Mouse (Mus musculus): ENCODE measurements at regions not wholly inside any gene's neighbourhood (a gene's known extent, or its start where the extent isn't known, plus 50 kb on each side); places are given as distances from the start of the nearest gene placed in this dataset.

GRCm38 (mm10) chr9:91587861-91588260 lies 222.3 kb upstream of the Zic1 start:
- TF ChIP-seq CTCF (IDR thresholded peaks at IDR 0.05; ENCODE audit: borderline replicate concordance, insufficient read depth, low read length) (no peak), POLR2A (IDR thresholded peaks at IDR 0.05; ENCODE audit: low read depth, low read length) (no peak)
- no peak overlapping the region for H3K27ac ChIP-seq (ENCODE audit: insufficient read depth, low read length)
- no peak overlapping the region for H3K4me3 ChIP-seq (ENCODE audit: insufficient read depth, low read length)
- H3K4me1 ChIP-seq (ENCODE audit: control insufficient read depth, insufficient read depth, low read length): no peaks in the 10 kb centered on the region

GRCm38 (mm10) chr9:91587271-91587670 lies 221.7 kb upstream of the Zic1 start:
- Histone ChIP-seq H3K4me1 (ENCODE audit: control insufficient read depth, insufficient read depth, low read length) (no peaks in the 10 kb centered on the region), H3K4me3 (ENCODE audit: insufficient read depth, low read length) (no peak overlapping the region), H3K27ac (ENCODE audit: insufficient read depth, low read length) (no peak overlapping the region)
- TF ChIP-seq CTCF (IDR thresholded peaks at IDR 0.05; ENCODE audit: borderline replicate concordance, insufficient read depth, low read length) (no peak), POLR2A (IDR thresholded peaks at IDR 0.05; ENCODE audit: low read depth, low read length) (no peak)

- TF ChIP-seq POLR2A (IDR thresholded peaks at IDR 0.05; ENCODE audit: low read depth, low read length): no peak
- TF ChIP-seq CTCF (IDR thresholded peaks at IDR 0.05; ENCODE audit: borderline replicate concordance, insufficient read depth, low read length): no peak
- no peak overlapping the region for H3K4me3 ChIP-seq (ENCODE audit: insufficient read depth, low read length)
- H3K4me1 ChIP-seq (ENCODE audit: control insufficient read depth, insufficient read depth, low read length): no peaks in the 10 kb centered on the region
- no peak overlapping the region for H3K27ac ChIP-seq (ENCODE audit: insufficient read depth, low read length)
Observed at GRCm38 (mm10) chr9:91586635-91587034, 221.0 kb upstream of the Zic1 start.

GRCm38 (mm10) chr9:91574156-91574555 lies 208.5 kb upstream of the Zic1 start:
- Histone ChIP-seq H3K4me1 (ENCODE audit: control insufficient read depth, insufficient read depth, low read length) (no peaks in the 10 kb centered on the region), H3K27ac (ENCODE audit: insufficient read depth, low read length) (no peak overlapping the region), H3K4me3 (ENCODE audit: insufficient read depth, low read length) (no peak overlapping the region)
- TF ChIP-seq CTCF (IDR thresholded peaks at IDR 0.05; ENCODE audit: borderline replicate concordance, insufficient read depth, low read length): no peak
- TF ChIP-seq POLR2A (IDR thresholded peaks at IDR 0.05; ENCODE audit: low read depth, low read length): no peak

GRCm38 (mm10) chr9:91566006-91566641 lies 200.5 kb upstream of the Zic1 start:
- TF ChIP-seq CTCF (IDR thresholded peaks at IDR 0.05; ENCODE audit: borderline replicate concordance, insufficient read depth, low read length): no peak
- TF ChIP-seq POLR2A (IDR thresholded peaks at IDR 0.05; ENCODE audit: low read depth, low read length): no peak
- Histone ChIP-seq H3K27ac (ENCODE audit: insufficient read depth, low read length) (no peak overlapping the region), H3K4me1 (ENCODE audit: control insufficient read depth, insufficient read depth, low read length) (no peaks in the 10 kb centered on the region), H3K4me3 (ENCODE audit: insufficient read depth, low read length) (no peak overlapping the region)

GRCm38 (mm10) chr9:91561331-91561730 lies 195.7 kb upstream of the Zic1 start:
- H3K4me3 ChIP-seq (ENCODE audit: insufficient read depth, low read length): no peak overlapping the region
- TF ChIP-seq POLR2A (IDR thresholded peaks at IDR 0.05; ENCODE audit: low read depth, low read length): no peak
- no peak for TF ChIP-seq CTCF (IDR thresholded peaks at IDR 0.05; ENCODE audit: borderline replicate concordance, insufficient read depth, low read length)
- no peaks in the 10 kb centered on the region for H3K4me1 ChIP-seq (ENCODE audit: control insufficient read depth, insufficient read depth, low read length)
- H3K27ac ChIP-seq (ENCODE audit: insufficient read depth, low read length): no peak overlapping the region

GRCm38 (mm10) chr9:91559794-91560193 lies 194.2 kb upstream of the Zic1 start:
- Histone ChIP-seq H3K4me3 (ENCODE audit: insufficient read depth, low read length) (no peak overlapping the region), H3K4me1 (ENCODE audit: control insufficient read depth, insufficient read depth, low read length) (no peaks in the 10 kb centered on the region), H3K27ac (ENCODE audit: insufficient read depth, low read length) (no peak overlapping the region)
- no peak for TF ChIP-seq POLR2A (IDR thresholded peaks at IDR 0.05; ENCODE audit: low read depth, low read length)
- TF ChIP-seq CTCF (IDR thresholded peaks at IDR 0.05; ENCODE audit: borderline replicate concordance, insufficient read depth, low read length): no peak

GRCm38 (mm10) chr9:91547051-91547450 lies 181.4 kb upstream of the Zic1 start:
- Histone ChIP-seq H3K4me3 (ENCODE audit: insufficient read depth, low read length) (no peak overlapping the region), H3K27ac (ENCODE audit: insufficient read depth, low read length) (no peak overlapping the region), H3K4me1 (ENCODE audit: control insufficient read depth, insufficient read depth, low read length) (no peaks in the 10 kb centered on the region)
- TF ChIP-seq POLR2A (IDR thresholded peaks at IDR 0.05; ENCODE audit: low read depth, low read length): no peak
- TF ChIP-seq CTCF (IDR thresholded peaks at IDR 0.05; ENCODE audit: borderline replicate concordance, insufficient read depth, low read length): no peak

GRCm38 (mm10) chr9:91545402-91545801 lies 179.8 kb upstream of the Zic1 start:
- no peak for TF ChIP-seq CTCF (IDR thresholded peaks at IDR 0.05; ENCODE audit: borderline replicate concordance, insufficient read depth, low read length)
- no peak for TF ChIP-seq POLR2A (IDR thresholded peaks at IDR 0.05; ENCODE audit: low read depth, low read length)
- Histone ChIP-seq H3K4me1 (ENCODE audit: control insufficient read depth, insufficient read depth, low read length) (no peaks in the 10 kb centered on the region), H3K4me3 (ENCODE audit: insufficient read depth, low read length) (no peak overlapping the region), H3K27ac (ENCODE audit: insufficient read depth, low read length) (no peak overlapping the region)

GRCm38 (mm10) chr9:91528838-91529475 lies 163.3 kb upstream of the Zic1 start:
- TF ChIP-seq POLR2A (IDR thresholded peaks at IDR 0.05; ENCODE audit: low read depth, low read length) (no peak), CTCF (IDR thresholded peaks at IDR 0.05; ENCODE audit: borderline replicate concordance, insufficient read depth, low read length) (no peak)

More at GRCm38 (mm10) chr9:91528838-91529475, 163.3 kb upstream of the Zic1 start:
- no peak overlapping the region for H3K27ac ChIP-seq (ENCODE audit: insufficient read depth, low read length)
- no peaks in the 10 kb centered on the region for H3K4me1 ChIP-seq (ENCODE audit: control insufficient read depth, insufficient read depth, low read length)
- no peak overlapping the region for H3K4me3 ChIP-seq (ENCODE audit: insufficient read depth, low read length)
